Comparison of ENCODE assay signal across 20 mouse cellular contexts in the genomic region with DNA sequence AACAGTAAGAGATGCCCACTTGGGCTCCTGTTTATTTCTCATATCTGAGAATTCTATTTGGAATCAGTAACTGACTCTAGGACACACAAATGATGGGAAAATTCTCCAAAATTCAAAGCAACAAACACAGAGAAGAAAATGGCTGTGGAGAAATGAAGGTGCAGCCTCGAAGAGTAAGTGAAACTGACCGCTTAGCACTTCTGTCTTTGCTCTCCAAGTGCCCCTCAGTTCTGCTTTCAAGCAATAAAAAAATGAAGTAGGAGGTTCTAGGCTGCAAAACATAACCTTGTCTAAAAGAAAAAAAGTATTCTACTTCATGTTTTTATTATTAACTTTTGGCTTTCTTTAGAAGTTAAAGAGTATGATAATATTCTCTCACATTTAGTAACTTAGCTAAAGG.
"Had no signal": no experiment of that assay in that cellular context is flagged by ENCODE, and none has a peak within 500 bp of the region (broad histone marks: within the 10 kb centered on the region; RNA-seq: fewer than 3 reads in every experiment).

No protein-coding gene starts in this region.

- H3K4me1 ChIP-seq: liver, embryonic 12.5 days; liver, embryonic 15.5 days; stomach, embryonic 15.5 days had no signal

- H3K27ac ChIP-seq: kidney, embryonic 15.5 days; limb, embryonic 12.5 days; limb, embryonic 15.5 days; liver, embryonic 12.5 days; liver, embryonic 15.5 days; macrophage; neural tube, embryonic 13.5 days; stomach, embryonic 15.5 days had no signal

- H3K4me2 ChIP-seq: kidney, embryonic 15.5 days; limb, embryonic 12.5 days; limb, embryonic 15.5 days; liver, embryonic 12.5 days; liver, embryonic 15.5 days; midbrain, embryonic 11.5 days; neural tube, embryonic 13.5 days; stomach, embryonic 15.5 days had no signal

- H3K27me3 ChIP-seq: kidney, embryonic 15.5 days; limb, embryonic 12.5 days; limb, embryonic 15.5 days; liver, embryonic 12.5 days; liver, embryonic 15.5 days; stomach, embryonic 15.5 days had no signal

- H3K9me3 ChIP-seq: kidney, embryonic 15.5 days; limb, embryonic 12.5 days; limb, embryonic 15.5 days; liver, embryonic 12.5 days; liver, embryonic 15.5 days; neural tube, embryonic 13.5 days; stomach, embryonic 15.5 days had no signal

- ATAC-seq: liver, embryonic 12.5 days had no signal

- H3K36me3 ChIP-seq: kidney, embryonic 15.5 days; limb, embryonic 12.5 days; limb, embryonic 15.5 days; liver, embryonic 12.5 days; liver, embryonic 15.5 days; neural tube, embryonic 13.5 days; stomach, embryonic 15.5 days had no signal

- DNase-seq: kidney, adult 11 months; kidney, adult 8-10 months; kidney, postnatal 10 days; kidney, postnatal 4 days; left cerebral cortex, postnatal 4 days; lung, adult 18-20 months; midbrain, embryonic 14.5 days; retina, postnatal 1 day; right cerebral cortex, postnatal 25 days; thymus, postnatal 36 days had no signal

- H3K9ac ChIP-seq: kidney, embryonic 15.5 days; limb, embryonic 12.5 days; limb, embryonic 15.5 days; liver, embryonic 12.5 days; liver, embryonic 15.5 days; neural tube, embryonic 13.5 days; stomach, embryonic 15.5 days had no signal

- H3K4me3 ChIP-seq: kidney, embryonic 15.5 days; limb, embryonic 12.5 days; limb, embryonic 15.5 days; liver, embryonic 12.5 days; liver, embryonic 15.5 days; myocyte; neural tube, embryonic 13.5 days; stomach, embryonic 15.5 days had no signal
